Mouse (Mus musculus): ENCODE measurements at regions not wholly inside any gene's neighbourhood (a gene's known extent, or its start where the extent isn't known, plus 50 kb on each side); places are given as distances from the start of the nearest gene placed in this dataset.

- H3K4me3 ChIP-seq (replicated peaks; ENCODE audit: control insufficient read depth, low read depth, low read length): no peak overlapping the region
- TF ChIP-seq CTCF (IDR thresholded peaks at IDR 0.05; ENCODE audit: control insufficient read depth, insufficient read depth, low read length): no peak
- H3K27ac ChIP-seq (ENCODE audit: control insufficient read depth, insufficient read depth, low read depth, low read length, poor library complexity): no peak overlapping the region
- 58% methylated on average over 6 of the region's 6 CpGs for WGBS
- no peaks in the 10 kb centered on the region for H3K4me1 ChIP-seq (ENCODE audit: control insufficient read depth, insufficient read depth, low read length)
Observed at GRCm38 (mm10) chr15:61608301-61608731, 685.5 kb upstream of the A1bg start.

- Histone ChIP-seq H3K4me3 (replicated peaks; ENCODE audit: control insufficient read depth, low read depth, low read length) (no peak overlapping the region), H3K27ac (ENCODE audit: control insufficient read depth, insufficient read depth, low read depth, low read length, poor library complexity) (no peak overlapping the region), H3K4me1 (ENCODE audit: control insufficient read depth, insufficient read depth, low read length) (no peaks in the 10 kb centered on the region)
- WGBS: 80% methylated on average over 6 of the region's 6 CpGs
- TF ChIP-seq CTCF (IDR thresholded peaks at IDR 0.05; ENCODE audit: control insufficient read depth, insufficient read depth, low read length) (no peak), POLR2A (IDR thresholded peaks at IDR 0.05; ENCODE audit: borderline replicate concordance, control insufficient read depth, low read depth, low read length) (no peak)
Observed at GRCm38 (mm10) chr15:61599734-61600133, 676.9 kb upstream of the A1bg start.

- H3K27ac ChIP-seq (ENCODE audit: control insufficient read depth, insufficient read depth, low read depth, low read length, poor library complexity): no peak overlapping the region
- TF ChIP-seq CTCF (IDR thresholded peaks at IDR 0.05; ENCODE audit: control insufficient read depth, insufficient read depth, low read length) (no peak), POLR2A (IDR thresholded peaks at IDR 0.05; ENCODE audit: borderline replicate concordance, control insufficient read depth, low read depth, low read length) (no peak)
- no peaks in the 10 kb centered on the region for H3K4me1 ChIP-seq (ENCODE audit: control insufficient read depth, insufficient read depth, low read length)
- WGBS: 78% methylated on average over 4 of the region's 4 CpGs
- no peak overlapping the region for H3K4me3 ChIP-seq (replicated peaks; ENCODE audit: control insufficient read depth, low read depth, low read length)
Observed at GRCm38 (mm10) chr15:61596318-61596717, 673.5 kb upstream of the A1bg start.

GRCm38 (mm10) chr15:61588956-61589355 is 666.1 kb upstream of the A1bg start:
- TF ChIP-seq CTCF (IDR thresholded peaks at IDR 0.05; ENCODE audit: control insufficient read depth, insufficient read depth, low read length): no peak
- no peak for TF ChIP-seq POLR2A (IDR thresholded peaks at IDR 0.05; ENCODE audit: borderline replicate concordance, control insufficient read depth, low read depth, low read length)
- no peaks in the 10 kb centered on the region for H3K4me1 ChIP-seq (ENCODE audit: control insufficient read depth, insufficient read depth, low read length)
- WGBS: 80% methylated on average over 5 of the region's 5 CpGs
- no peak overlapping the region for H3K4me3 ChIP-seq (replicated peaks; ENCODE audit: control insufficient read depth, low read depth, low read length)
- H3K27ac ChIP-seq (ENCODE audit: control insufficient read depth, insufficient read depth, low read depth, low read length, poor library complexity): no peak overlapping the region

- Histone ChIP-seq H3K4me3 (replicated peaks; ENCODE audit: control insufficient read depth, low read depth, low read length) (no peak overlapping the region), H3K27ac (ENCODE audit: control insufficient read depth, insufficient read depth, low read depth, low read length, poor library complexity) (no peak overlapping the region), H3K4me1 (ENCODE audit: control insufficient read depth, insufficient read depth, low read length) (no peaks in the 10 kb centered on the region)
- 8% methylated on average over 2 of the region's 2 CpGs for WGBS
- TF ChIP-seq POLR2A (IDR thresholded peaks at IDR 0.05; ENCODE audit: borderline replicate concordance, control insufficient read depth, low read depth, low read length) (no peak), CTCF (IDR thresholded peaks at IDR 0.05; ENCODE audit: control insufficient read depth, insufficient read depth, low read length) (no peak)
Observed at GRCm38 (mm10) chr15:61582335-61582734, 659.5 kb upstream of the A1bg start.

- no peak overlapping the region for H3K27ac ChIP-seq (ENCODE audit: control insufficient read depth, insufficient read depth, low read depth, low read length, poor library complexity)
- H3K4me3 ChIP-seq (replicated peaks; ENCODE audit: control insufficient read depth, low read depth, low read length): no peak overlapping the region
- no peak for TF ChIP-seq POLR2A (IDR thresholded peaks at IDR 0.05; ENCODE audit: borderline replicate concordance, control insufficient read depth, low read depth, low read length)
- TF ChIP-seq CTCF (IDR thresholded peaks at IDR 0.05; ENCODE audit: control insufficient read depth, insufficient read depth, low read length): no peak
- no peaks in the 10 kb centered on the region for H3K4me1 ChIP-seq (ENCODE audit: control insufficient read depth, insufficient read depth, low read length)
Observed at GRCm38 (mm10) chr15:61563347-61563746, 640.5 kb upstream of the A1bg start.

- no peak overlapping the region for H3K27ac ChIP-seq (ENCODE audit: control insufficient read depth, insufficient read depth, low read depth, low read length, poor library complexity)
- TF ChIP-seq POLR2A (IDR thresholded peaks at IDR 0.05; ENCODE audit: borderline replicate concordance, control insufficient read depth, low read depth, low read length) (no peak), CTCF (IDR thresholded peaks at IDR 0.05; ENCODE audit: control insufficient read depth, insufficient read depth, low read length) (no peak)
- no peak overlapping the region for H3K4me3 ChIP-seq (replicated peaks; ENCODE audit: control insufficient read depth, low read depth, low read length)
- 51% methylated on average over 2 of the region's 2 CpGs for WGBS
- H3K4me1 ChIP-seq (ENCODE audit: control insufficient read depth, insufficient read depth, low read length): no peaks in the 10 kb centered on the region
Observed at GRCm38 (mm10) chr15:61562252-61562651, 639.4 kb upstream of the A1bg start.

GRCm38 (mm10) chr15:61553908-61554307 is 631.1 kb upstream of the A1bg start:
- no peaks in the 10 kb centered on the region for H3K4me1 ChIP-seq (ENCODE audit: control insufficient read depth, insufficient read depth, low read length)
- H3K4me3 ChIP-seq (replicated peaks; ENCODE audit: control insufficient read depth, low read depth, low read length): no peak overlapping the region
- no peak overlapping the region for H3K27ac ChIP-seq (ENCODE audit: control insufficient read depth, insufficient read depth, low read depth, low read length, poor library complexity)
- TF ChIP-seq POLR2A (IDR thresholded peaks at IDR 0.05; ENCODE audit: borderline replicate concordance, control insufficient read depth, low read depth, low read length) (no peak), CTCF (IDR thresholded peaks at IDR 0.05; ENCODE audit: control insufficient read depth, insufficient read depth, low read length) (no peak)
- WGBS: 79% methylated on average over 2 of the region's 2 CpGs

- no peak overlapping the region for H3K4me3 ChIP-seq (replicated peaks; ENCODE audit: control insufficient read depth, low read depth, low read length)
- H3K27ac ChIP-seq (ENCODE audit: control insufficient read depth, insufficient read depth, low read depth, low read length, poor library complexity): no peak overlapping the region
- TF ChIP-seq CTCF (IDR thresholded peaks at IDR 0.05; ENCODE audit: control insufficient read depth, insufficient read depth, low read length): no peak
- TF ChIP-seq POLR2A (IDR thresholded peaks at IDR 0.05; ENCODE audit: borderline replicate concordance, control insufficient read depth, low read depth, low read length): no peak
- WGBS: 80% methylated on average over 8 of the region's 8 CpGs
- no peaks in the 10 kb centered on the region for H3K4me1 ChIP-seq (ENCODE audit: control insufficient read depth, insufficient read depth, low read length)
Observed at GRCm38 (mm10) chr15:61553081-61553680, 630.4 kb upstream of the A1bg start.
